Mouse (Mus musculus) thymus, adult 2 months (tissue): Measurements from ENCODE around the gene Kcnj12.

Experiments used
- CTCF ChIP-seq: fragments of 200-500 bp; IDR thresholded peaks from 2 replicates; pipeline ENCODE4 v1.5.1; 2012; ENCODE audit warnings: mild to moderate bottlenecking, control low read depth, low read length, moderate library complexity, borderline replicate concordance; ENCODE audit not compliant: control insufficient read depth, poor library complexity, insufficient read depth; ENCODE audit errors: extremely low read depth
- POLR2A ChIP-seq: fragments of 200-500 bp; IDR thresholded peaks from 2 replicates; pipeline ENCODE4 v1.6.1; 2012; ENCODE audit warnings: mild to moderate bottlenecking, low read length, control low read depth, moderate library complexity; ENCODE audit not compliant: control insufficient read depth, poor library complexity, insufficient read depth; ENCODE audit errors: extremely low read depth

DNA sequence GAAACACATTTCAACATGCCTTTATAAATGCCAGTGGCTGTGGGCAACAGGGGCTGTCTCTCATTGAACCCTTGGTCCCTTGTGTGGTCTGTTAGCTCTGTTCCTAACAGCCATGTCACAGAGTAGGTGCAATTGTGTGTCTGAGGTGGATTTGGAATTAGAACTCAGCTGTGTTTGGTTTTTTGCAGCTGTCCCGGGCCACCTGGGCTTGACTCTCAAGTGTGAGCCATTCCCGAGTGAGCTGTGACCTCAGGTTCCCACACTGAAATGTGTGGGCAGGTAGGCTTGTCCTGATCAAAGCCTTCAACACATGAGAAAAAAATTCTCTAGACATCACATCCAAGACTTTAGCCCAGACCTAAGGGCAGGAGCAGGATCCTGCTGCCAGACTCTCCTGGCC is 43.7 kb upstream of the Kcnj12 start:
- TF ChIP-seq CTCF (no peak), POLR2A (no peak)
